Mouse (Mus musculus) cerebellum, adult 18-20 months (tissue): ENCODE measurements around the gene Gm6588.
"Not testable (repeated sequence)": the region's sequence is repeated elsewhere in the genome, so short reads cannot be mapped to it uniquely, and the experiment has no call there.

Experiments used
- DNase-seq, 2 experiments: peaks; one replicate each; pipeline ENCODE4 v3.0.0; 2021

Gene Gm6588

GRCm38 (mm10) chr5:112448747-112449440 lies at the start of gene Gm6588:
Gene Gm6588 (plus strand): TSS chr5:112449426.
- no peak for DNase-seq

GRCm38 (mm10) chr5:112402437-112402836 lies 46.8 kb upstream of the Gm6588 start:
- DNase-seq, result no peak

- DNase-seq, result no peak
Observed at GRCm38 (mm10) chr5:112406017-112406416, 43.2 kb upstream of the Gm6588 start.

GRCm38 (mm10) chr5:112409274-112409673 lies 40.0 kb upstream of the Gm6588 start:
- no peak for DNase-seq

GRCm38 (mm10) chr5:112411072-112411471 lies 38.2 kb upstream of the Gm6588 start:
- DNase-seq, result no peak

- DNase-seq, result no peak
Observed at GRCm38 (mm10) chr5:112411514-112412335, 37.5 kb upstream of the Gm6588 start.

GRCm38 (mm10) chr5:112412781-112413180 lies 36.4 kb upstream of the Gm6588 start:
- DNase-seq, result not testable (repeated sequence)

- no peak for DNase-seq
Observed at GRCm38 (mm10) chr5:112416673-112417072, 32.6 kb upstream of the Gm6588 start.

- peak; percentile 54 to 71 for DNase-seq
Observed at GRCm38 (mm10) chr5:112418023-112418422, 31.2 kb upstream of the Gm6588 start.

- no peak for DNase-seq
Observed at GRCm38 (mm10) chr5:112419535-112419934, 29.7 kb upstream of the Gm6588 start.

- no peak for DNase-seq
Observed at GRCm38 (mm10) chr5:112426635-112427034, 22.6 kb upstream of the Gm6588 start.

GRCm38 (mm10) chr5:112427283-112427682 lies 21.9 kb upstream of the Gm6588 start:
- peak; percentile 73 to 79 for DNase-seq

- DNase-seq, result peak; percentile 76 to 77
Observed at GRCm38 (mm10) chr5:112428944-112429343, 20.3 kb upstream of the Gm6588 start.

GRCm38 (mm10) chr5:112431120-112431775 lies 18.0 kb upstream of the Gm6588 start:
- DNase-seq, result no peak

- DNase-seq, result no peak
Observed at GRCm38 (mm10) chr5:112432033-112432432, 17.2 kb upstream of the Gm6588 start.

GRCm38 (mm10) chr5:112433004-112433403 lies 16.2 kb upstream of the Gm6588 start:
- peak; percentile 80 to 88 for DNase-seq

- no peak for DNase-seq
Observed at GRCm38 (mm10) chr5:112438535-112438934, 10.7 kb upstream of the Gm6588 start.

- DNase-seq, result no peak
Observed at GRCm38 (mm10) chr5:112453088-112453487, 3.9 kb downstream of the Gm6588 start.

GRCm38 (mm10) chr5:112454966-112455555 lies 5.8 kb downstream of the Gm6588 start:
- peak in 1 of 2 experiments; percentile 42 for DNase-seq

- peak; percentile 74 to 76 for DNase-seq
Observed at GRCm38 (mm10) chr5:112459903-112460302, 10.7 kb downstream of the Gm6588 start.

GRCm38 (mm10) chr5:112466331-112466730 lies 17.1 kb downstream of the Gm6588 start:
- no peak for DNase-seq

- no peak for DNase-seq
Observed at GRCm38 (mm10) chr5:112468986-112469581, 19.9 kb downstream of the Gm6588 start.

GRCm38 (mm10) chr5:112470144-112470543 lies 20.9 kb downstream of the Gm6588 start:
- peak; percentile 82 to 83 for DNase-seq
